Mouse (Mus musculus) megakaryocyte, embryonic 14.5 days (primary cell): ENCODE data around the gene Gm20481.

Experiments used
- FLI1 ChIP-seq: IDR thresholded peaks from 2 replicates; pipeline ENCODE4 v1.6.1; 2012; ENCODE audit warnings: low read length, inconsistent platforms, mixed read lengths
- GATA1 ChIP-seq: IDR thresholded peaks from 3 replicates; pipeline ENCODE4 v1.6.1; 2012; ENCODE audit warnings: mixed read lengths, low read length, inconsistent platforms, borderline replicate concordance

DNA sequence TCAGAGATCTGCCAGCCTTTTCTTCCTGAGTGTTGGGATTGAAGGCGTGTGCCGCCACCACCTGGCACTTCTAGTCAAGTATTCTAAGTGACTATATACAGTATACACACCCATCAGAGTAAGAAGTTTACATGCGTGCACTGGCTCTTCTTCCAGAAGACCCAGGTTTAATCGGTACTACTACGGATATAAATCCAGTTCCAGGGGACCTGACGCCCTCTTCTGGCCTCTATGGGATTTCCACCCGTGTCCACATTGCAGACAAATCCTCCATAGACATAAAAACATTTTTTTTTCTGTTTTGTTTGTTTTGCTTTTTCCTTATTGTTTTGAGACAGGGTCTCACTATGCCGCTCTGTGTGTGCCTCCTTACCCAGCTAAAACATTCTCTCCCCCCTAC lies 22.1 kb upstream of the Gm20481 start:
- TF ChIP-seq GATA1 (no peak), FLI1 (no peak)
